Mouse (Mus musculus): ENCODE results near the gene Spata6. TPM values are rescaled to one million over a fixed set of nuclear protein-coding genes. Genes with fewer than 3 reads are reported as not detected.

Gene Spata6
- polyA plus RNA-seq, 1 experiment from 2014 or later = 3.3 TPM

DNA sequence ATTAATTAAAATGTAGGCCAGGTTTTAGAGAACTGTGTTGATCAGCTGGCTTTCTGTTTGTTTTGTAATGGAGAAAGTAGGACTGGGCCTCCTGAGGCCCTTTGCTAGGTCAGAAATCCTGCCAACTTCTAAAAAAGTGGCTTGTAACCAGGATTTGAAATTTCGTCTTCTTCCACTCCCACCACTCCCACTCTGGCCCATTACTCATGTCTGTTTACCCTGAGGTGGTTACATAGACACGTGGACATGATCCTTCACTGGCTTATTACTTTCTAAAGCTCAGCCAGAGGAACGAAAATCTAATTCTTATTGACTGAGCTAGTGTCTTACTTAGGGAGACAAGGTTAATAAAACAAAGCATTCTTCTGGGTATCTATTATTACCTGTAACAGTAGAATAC lies 14.8 kb upstream of the Spata6 start:
- no peaks in the 10 kb centered on the region for H3K36me3 ChIP-seq (replicated peaks; ENCODE audit: insufficient read depth, low read length)
- 69% methylated on average over 3 of the region's 3 CpGs for WGBS (ENCODE audit: insufficient replicate concordance)
- TF ChIP-seq EP300 (IDR thresholded peaks at IDR 0.05; ENCODE audit: low read depth) (no peak), CTCF (IDR thresholded peaks at IDR 0.05; ENCODE audit: low read depth) (no peak)
- H3K4me1 ChIP-seq (ENCODE audit: insufficient read depth) = no peaks in the 10 kb centered on the region
- no peak overlapping the region for H3K4me3 ChIP-seq (ENCODE audit: low read depth, low read length)
- no peak overlapping the region for H3K9ac ChIP-seq (replicated peaks)
- H3K4me2 ChIP-seq (ENCODE audit: low read depth, low read length) = no peak overlapping the region
- no peak for DNase-seq
- H3K27ac ChIP-seq (ENCODE audit: low read depth) = no peak overlapping the region
- H3K27me3 ChIP-seq (ENCODE audit: insufficient read depth, low read length) = no peaks in the 10 kb centered on the region
- no peak for ATAC-seq
- H3K9me3 ChIP-seq (ENCODE audit: low read length) = no peaks in the 10 kb centered on the region

DNA sequence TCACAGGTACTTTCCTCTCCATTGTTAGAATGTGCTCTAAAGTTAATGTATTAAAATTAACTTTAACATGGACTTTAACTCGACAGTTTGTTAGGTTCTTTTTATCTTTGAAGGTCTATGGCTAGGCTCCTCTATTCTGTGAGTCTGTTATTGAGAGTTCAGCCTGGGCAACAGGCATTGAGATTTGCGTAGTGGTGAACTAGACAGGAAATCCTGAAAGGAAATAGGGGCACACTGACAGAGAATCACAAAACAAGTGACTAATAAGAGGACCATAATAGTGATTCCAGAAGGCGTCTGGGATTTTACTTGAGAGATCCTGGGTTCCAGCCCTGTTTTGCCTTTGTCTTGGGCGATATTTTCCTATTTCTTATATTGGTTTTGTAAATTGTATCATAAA lies 488 bp upstream of the Spata6 start:
- WGBS (ENCODE audit: insufficient replicate concordance) = 32% methylated on average over 4 of the region's 4 CpGs
- Histone ChIP-seq H3K27ac (ENCODE audit: low read depth) (peak overlapping the region; percentile 51; the same call in 1 of the 2 replicates), H3K36me3 (replicated peaks; ENCODE audit: insufficient read depth, low read length) (no peaks in the 10 kb centered on the region), H3K4me1 (ENCODE audit: insufficient read depth) (peaks cover 10% of the 10 kb centered on the region; the same call in 1 of the 2 replicates), H3K4me3 (ENCODE audit: low read depth, low read length) (peak overlapping the region; percentile 65), H3K27me3 (ENCODE audit: insufficient read depth, low read length) (no peaks in the 10 kb centered on the region), H3K4me2 (ENCODE audit: low read depth, low read length) (peak overlapping the region; percentile 74), H3K9me3 (ENCODE audit: low read length) (no peaks in the 10 kb centered on the region), H3K9ac (replicated peaks) (no peak overlapping the region)
- no peak for DNase-seq
- 0 out of 2 replicates have a peak, but pooled peaks have one; percentile 11 for ATAC-seq
- no peak for TF ChIP-seq CTCF (IDR thresholded peaks at IDR 0.05; ENCODE audit: low read depth)
- TF ChIP-seq EP300 (IDR thresholded peaks at IDR 0.05; ENCODE audit: low read depth) = no peak

DNA sequence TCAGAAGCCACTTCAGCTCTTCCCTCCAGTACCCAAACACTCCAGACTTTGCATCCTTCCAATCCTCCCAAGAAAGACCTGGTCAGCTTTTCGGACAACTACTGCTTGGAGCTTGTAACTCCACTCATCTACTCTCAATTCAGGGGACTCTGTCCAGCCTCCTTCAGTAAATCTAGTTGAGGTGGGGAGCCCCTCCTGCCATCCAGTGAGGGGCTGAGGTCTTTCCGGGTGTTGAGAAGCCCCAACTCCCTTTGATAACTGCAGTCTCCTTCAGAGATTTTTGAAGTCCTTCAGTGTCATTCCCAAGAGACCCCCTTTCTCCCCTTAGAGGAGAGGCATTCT lies 849 bp downstream of the Spata6 start:
- H3K27ac ChIP-seq (ENCODE audit: low read depth) = peak overlapping the region; percentile 53; the same call in 1 of the 2 replicates
- WGBS (ENCODE audit: insufficient replicate concordance) = 33% methylated on average over 2 of the region's 2 CpGs
- TF ChIP-seq EP300 (IDR thresholded peaks at IDR 0.05; ENCODE audit: low read depth) (no peak), CTCF (IDR thresholded peaks at IDR 0.05; ENCODE audit: low read depth) (no peak)

DNA sequence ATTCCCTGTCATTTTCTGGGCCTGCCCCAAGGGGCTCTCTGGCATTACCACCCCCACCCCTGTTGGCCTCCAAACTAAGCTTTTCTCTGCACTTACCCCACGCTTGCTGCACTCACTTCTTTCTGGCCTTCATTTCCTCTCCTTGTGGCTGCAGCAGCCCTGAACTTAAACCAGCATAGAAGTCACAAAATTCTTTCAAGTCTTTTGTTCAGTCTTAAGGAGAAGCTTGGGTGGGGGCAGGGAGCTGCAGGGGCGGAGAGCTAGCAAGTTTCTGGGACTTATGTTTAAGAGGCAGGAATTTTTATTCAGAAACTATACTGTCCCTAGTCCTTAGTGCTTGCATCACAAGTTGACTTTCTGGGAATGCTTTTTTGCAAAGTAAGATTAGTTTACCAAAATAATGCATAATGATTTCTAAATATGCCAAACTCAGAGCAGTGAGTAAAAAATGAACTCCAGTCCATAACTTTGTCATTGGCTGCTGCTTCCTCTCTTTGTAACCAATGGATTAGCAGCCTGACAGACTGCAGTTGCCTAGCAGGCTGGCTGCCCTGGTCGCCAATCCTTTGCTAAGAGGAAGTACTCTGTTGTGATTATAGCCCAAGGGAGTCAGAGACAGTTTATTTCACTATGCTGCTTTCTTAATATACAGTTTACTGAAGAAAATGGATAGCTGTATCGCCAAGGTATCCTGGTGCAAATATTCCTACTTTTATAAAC lies 1.5 kb downstream of the Spata6 start:
- Histone ChIP-seq H3K36me3 (replicated peaks; ENCODE audit: insufficient read depth, low read length) (no peaks in the 10 kb centered on the region), H3K27ac (ENCODE audit: low read depth) (peak overlapping the region; percentile 1), H3K4me2 (ENCODE audit: low read depth, low read length) (peak overlapping the region; percentile 74), H3K4me3 (ENCODE audit: low read depth, low read length) (peak overlapping the region; percentile 65), H3K9ac (replicated peaks) (no peak overlapping the region), H3K27me3 (ENCODE audit: insufficient read depth, low read length) (no peaks in the 10 kb centered on the region), H3K9me3 (ENCODE audit: low read length) (no peaks in the 10 kb centered on the region), H3K4me1 (ENCODE audit: insufficient read depth) (peaks cover 10% of the 10 kb centered on the region; the same call in 1 of the 2 replicates)
- peak; percentile 16 for DNase-seq
- WGBS (ENCODE audit: insufficient replicate concordance) = 30% methylated on average over 4 of the region's 4 CpGs
- ATAC-seq = no peak
- TF ChIP-seq CTCF (IDR thresholded peaks at IDR 0.05; ENCODE audit: low read depth) = no peak
- TF ChIP-seq EP300 (IDR thresholded peaks at IDR 0.05; ENCODE audit: low read depth) = no peak

More for the DNA sequence above, 849 bp downstream of the Spata6 start:
- DNase-seq (no peak), ATAC-seq (no peak)
- Histone ChIP-seq H3K36me3 (replicated peaks; ENCODE audit: insufficient read depth, low read length) (no peaks in the 10 kb centered on the region), H3K9ac (replicated peaks) (no peak overlapping the region), H3K9me3 (ENCODE audit: low read length) (no peaks in the 10 kb centered on the region), H3K27me3 (ENCODE audit: insufficient read depth, low read length) (no peaks in the 10 kb centered on the region), H3K4me1 (ENCODE audit: insufficient read depth) (peaks cover 10% of the 10 kb centered on the region; the same call in 1 of the 2 replicates), H3K4me3 (ENCODE audit: low read depth, low read length) (peak overlapping the region; percentile 65), H3K4me2 (ENCODE audit: low read depth, low read length) (peak overlapping the region; percentile 74)

DNA sequence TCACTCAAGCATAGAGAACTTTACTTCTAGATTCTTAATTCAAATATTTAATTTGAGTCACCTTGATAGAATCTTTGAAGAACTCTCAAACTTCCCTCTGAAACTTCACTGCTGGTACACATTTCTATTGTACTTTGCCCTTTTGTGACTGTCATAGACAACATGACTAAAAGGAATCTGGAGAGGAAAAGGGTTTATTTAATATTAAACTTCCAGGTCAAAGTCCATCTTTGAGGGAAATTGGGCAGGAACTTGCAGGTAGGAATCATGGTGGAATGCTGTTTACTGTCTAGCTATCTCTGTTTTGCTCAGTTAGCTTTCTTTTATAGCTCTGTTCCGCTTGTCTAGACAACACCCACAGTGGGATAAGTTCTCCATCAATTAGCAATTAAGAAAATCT lies 17.8 kb downstream of the Spata6 start:
- Histone ChIP-seq H3K4me2 (ENCODE audit: low read depth, low read length) (no peak overlapping the region), H3K27ac (ENCODE audit: low read depth) (no peak overlapping the region), H3K4me1 (ENCODE audit: insufficient read depth) (no peaks in the 10 kb centered on the region), H3K36me3 (replicated peaks; ENCODE audit: insufficient read depth, low read length) (no peaks in the 10 kb centered on the region), H3K9me3 (ENCODE audit: low read length) (no peaks in the 10 kb centered on the region), H3K4me3 (ENCODE audit: low read depth, low read length) (no peak overlapping the region), H3K27me3 (ENCODE audit: insufficient read depth, low read length) (no peaks in the 10 kb centered on the region), H3K9ac (replicated peaks) (no peak overlapping the region)
- ATAC-seq (no peak), DNase-seq (no peak)
- 88% methylated on average over 1 of the region's 1 CpGs for WGBS (ENCODE audit: insufficient replicate concordance)
- TF ChIP-seq EP300 (IDR thresholded peaks at IDR 0.05; ENCODE audit: low read depth) (no peak), CTCF (IDR thresholded peaks at IDR 0.05; ENCODE audit: low read depth) (no peak)

DNA sequence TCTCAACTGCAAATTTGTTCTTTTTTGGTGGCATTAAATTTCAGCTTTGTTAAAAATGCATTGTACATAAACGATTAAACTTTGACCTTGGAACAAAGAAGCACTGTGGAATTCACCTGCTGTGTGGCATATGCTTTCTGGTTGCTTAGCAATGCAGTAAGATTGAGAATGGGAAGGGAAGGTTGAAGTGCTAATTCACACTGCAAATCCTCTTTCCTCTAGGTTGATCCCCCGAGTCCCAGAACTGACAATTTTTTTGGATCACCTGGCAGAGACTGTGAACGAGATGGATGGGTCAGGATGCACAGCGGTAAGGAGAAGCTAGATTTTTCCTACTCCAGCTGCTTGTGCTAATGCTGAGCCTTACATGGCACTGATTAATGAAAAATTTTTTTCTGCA lies 60.7 kb downstream of the Spata6 start:
- no peak for ATAC-seq
- WGBS (ENCODE audit: insufficient replicate concordance) = 79% methylated on average over 4 of the region's 4 CpGs

More for the DNA sequence above, 60.7 kb downstream of the Spata6 start:
- no peaks in the 10 kb centered on the region for H3K36me3 ChIP-seq (replicated peaks; ENCODE audit: insufficient read depth, low read length)
- no peak overlapping the region for H3K9ac ChIP-seq (replicated peaks)
- no peak overlapping the region for H3K27ac ChIP-seq (ENCODE audit: low read depth)
- TF ChIP-seq CTCF (IDR thresholded peaks at IDR 0.05; ENCODE audit: low read depth) (no peak), EP300 (IDR thresholded peaks at IDR 0.05; ENCODE audit: low read depth) (no peak)
- H3K4me3 ChIP-seq (ENCODE audit: low read depth, low read length) = no peak overlapping the region
- no peaks in the 10 kb centered on the region for H3K9me3 ChIP-seq (ENCODE audit: low read length)
- DNase-seq = no peak
- no peak overlapping the region for H3K4me2 ChIP-seq (ENCODE audit: low read depth, low read length)
- no peaks in the 10 kb centered on the region for H3K27me3 ChIP-seq (ENCODE audit: insufficient read depth, low read length)
- no peaks in the 10 kb centered on the region for H3K4me1 ChIP-seq (ENCODE audit: insufficient read depth)
